Mouse (Mus musculus): ENCODE measurements around the gene Tgfbrap1.
"Not testable (repeated sequence)": the region's sequence is repeated elsewhere in the genome, so short reads cannot be mapped to it uniquely, and the experiment has no call there.

The Tgfbrap1 gene

GRCm38 (mm10) chr1:43036014-43036413 lies 62.4 kb downstream of the Tgfbrap1 start:
- DNase-seq (ENCODE audit: low read depth, low spot score), result no peak

GRCm38 (mm10) chr1:43015153-43015685 lies 83.2 kb downstream of the Tgfbrap1 start:
- not testable (repeated sequence) for DNase-seq (ENCODE audit: low read depth, low spot score)

GRCm38 (mm10) chr1:43010461-43010860 lies 88.0 kb downstream of the Tgfbrap1 start:
- no peak for DNase-seq (ENCODE audit: low read depth, low spot score)

GRCm38 (mm10) chr1:43006524-43006923 lies 91.9 kb downstream of the Tgfbrap1 start:
- DNase-seq (ENCODE audit: low read depth, low spot score), result no peak

- no peak for DNase-seq (ENCODE audit: low read depth, low spot score)
Measured at GRCm38 (mm10) chr1:43006051-43006514, 92.4 kb downstream of the Tgfbrap1 start.

All from c-Kit-negative CD71-positive TER-119-positive erythroid progenitor cells, embryonic 14.5 days (primary cell).